ENCODE assay signal across 17 mouse cellular contexts in genomic region chr5:124017941-124018340, GRCm38 (mm10). TPM values are rescaled to one million over a fixed set of nuclear protein-coding genes. Genes with fewer than 3 reads are reported as not detected.
A peak's percentile ranks its signal among the peaks of the same experiment; 100 is the strongest.
DNase-seq lines count a peak whose midpoint lies in the region; ATAC-seq and TF ChIP-seq lines count a peak whose summit lies in the region.
"Had no signal": no experiment of that assay in that cellular context is flagged by ENCODE, and none has a peak within 500 bp of the region (broad histone marks: within the 10 kb centered on the region; RNA-seq: fewer than 3 reads in every experiment).

No protein-coding gene starts in this region.

- ATAC-seq in heart, embryonic 13.5 days (ENCODE audit: extremely low read depth, insufficient number of reproducible peaks, low FRiP score, low TSS enrichment) = no peak
- ATAC-seq in liver, embryonic 13.5 days (ENCODE audit: low read depth) = no peak
- ATAC-seq: midbrain, embryonic 16.5 days had no signal

- H3K27ac ChIP-seq in heart, embryonic 13.5 days (replicated peaks) = peak overlapping the region; percentile 72
- peak overlapping the region; percentile 87 for H3K27ac ChIP-seq in layer of hippocampus, adult 2 months
- H3K27ac ChIP-seq in liver, embryonic 13.5 days = peak overlapping the region; percentile 73
- H3K27ac ChIP-seq: embryonic facial prominence, embryonic 13.5 days had no signal

- peak overlapping the region; percentile 70 for H3K9ac ChIP-seq in heart, embryonic 13.5 days
- H3K9ac ChIP-seq in liver, embryonic 13.5 days = peak overlapping the region; percentile 40; the same call in 1 of the 2 replicates
- H3K9ac ChIP-seq: embryonic facial prominence, embryonic 13.5 days; lung, embryonic 14.5 days had no signal

- no peaks in the 10 kb centered on the region for H3K9me3 ChIP-seq in heart, embryonic 13.5 days
- no peaks in the 10 kb centered on the region for H3K9me3 ChIP-seq in liver, embryonic 13.5 days (replicated peaks)
- H3K9me3 ChIP-seq: embryonic facial prominence, embryonic 13.5 days; forebrain, embryonic 10.5 days had no signal

- peak; percentile 59 for DNase-seq in adrenal gland, adult 2 months
- DNase-seq in adrenal gland, adult 8-10 months = no peak
- DNase-seq in heart, adult 11 months = no peak
- DNase-seq in layer of hippocampus, adult 2 months (ENCODE audit: low spot score in 2 of 2) = no peak
- no peak for DNase-seq in layer of hippocampus, postnatal 36 days
- DNase-seq in liver, embryonic 13.5 days = no peak
- no peak for DNase-seq in layer of hippocampus, postnatal 10 days (ENCODE audit: low spot score in 2 of 2)
- DNase-seq: kidney, adult 18-20 months; kidney, postnatal 36 days; lung, embryonic 14.5 days; right cerebral cortex, postnatal 14 days; thymus, postnatal 14 days had no signal

- no peaks in the 10 kb centered on the region for H3K27me3 ChIP-seq in heart, embryonic 13.5 days (replicated peaks)
- H3K27me3 ChIP-seq in liver, embryonic 13.5 days = no peaks in the 10 kb centered on the region
- H3K27me3 ChIP-seq: CH12.LX; embryonic facial prominence, embryonic 13.5 days had no signal

- H3K4me1 ChIP-seq in heart, embryonic 13.5 days = peaks cover 98% of the 10 kb centered on the region
- H3K4me1 ChIP-seq in liver, embryonic 13.5 days (replicated peaks) = peaks cover 99% of the 10 kb centered on the region

- WGBS in heart, embryonic 13.5 days = 45% methylated on average over 9 of the region's 9 CpGs
- 69% methylated on average over 9 of the region's 9 CpGs for WGBS in liver, embryonic 13.5 days (ENCODE audit: insufficient replicate concordance)

- peaks cover 19% of the 10 kb centered on the region for H3K36me3 ChIP-seq in heart, embryonic 13.5 days
- peaks cover 17% of the 10 kb centered on the region for H3K36me3 ChIP-seq in liver, embryonic 13.5 days

- TF ChIP-seq CTCF in layer of hippocampus, adult 2 months (conservative IDR thresholded peaks at IDR 0.05) = no peak

- no peak overlapping the region for H3K4me3 ChIP-seq in heart, embryonic 13.5 days
- H3K4me3 ChIP-seq in layer of hippocampus, adult 2 months = no peak overlapping the region
- no peak overlapping the region for H3K4me3 ChIP-seq in liver, embryonic 13.5 days (replicated peaks)
- H3K4me3 ChIP-seq: embryonic facial prominence, embryonic 13.5 days; forebrain, embryonic 10.5 days had no signal

- H3K4me2 ChIP-seq in heart, embryonic 13.5 days = peak overlapping the region; percentile 10
- H3K4me2 ChIP-seq in liver, embryonic 13.5 days = peak overlapping the region; percentile 50; the same call in 1 of the 2 replicates
- H3K4me2 ChIP-seq: embryonic facial prominence, embryonic 13.5 days had no signal

RNA-seq across cellular contexts. Expression of gene Vps37b, which starts 14.1 kb away (rescaled TPM):
- total RNA-seq in adrenal gland, adult 2 months (2021) = 100 to 1,000 TPM in 1 of 2 experiments, 10 to 100 TPM in 1; 65.8 to 146 TPM
- 198 and 208 TPM in 2 replicates for polyA plus RNA-seq in adrenal gland, adult 2 months (2012; rRNA removed)
- total RNA-seq in adrenal gland, adult 8-10 months (2022) = 100 to 1,000 TPM in 1 of 4 experiments, 10 to 100 TPM in 3; 76.1 to 101 (median 91.9) TPM
- 51.2 and 52.2 TPM in 2 replicates for polyA plus RNA-seq in heart, embryonic 13.5 days (2015; fragmentation: Nextera tagmentation; extraction: Ambion mirVana)
- total RNA-seq in layer of hippocampus, adult 2 months (2021) = 10 to 100 TPM; 36.8 to 42.2 TPM
- 10 to 100 TPM; 32.6 to 40.8 TPM for total RNA-seq in layer of hippocampus, postnatal 36 days (2021)
- polyA plus RNA-seq in liver, embryonic 13.5 days (2015; fragmentation: Nextera tagmentation; extraction: Ambion mirVana) = 16.1 and 18.0 TPM in 2 replicates
- total RNA-seq in layer of hippocampus, postnatal 10 days (2021) = 10 to 100 TPM; 38.4 to 41.6 TPM

RNA-seq across cellular contexts. Expression of gene Hip1r, which starts 44.5 kb away (rescaled TPM):
- total RNA-seq in adrenal gland, adult 2 months (2021) = 10 to 100 TPM; 16.4 to 19.3 TPM
- polyA plus RNA-seq in adrenal gland, adult 2 months (2012; rRNA removed) = 6.5 and 10.4 TPM in 2 replicates
- total RNA-seq in adrenal gland, adult 8-10 months (2022) = 10 to 100 TPM; 13.2 to 29.8 (median 22.8) TPM
- 4.7 and 5.6 TPM in 2 replicates for polyA plus RNA-seq in heart, embryonic 13.5 days (2015; fragmentation: Nextera tagmentation; extraction: Ambion mirVana)
- 10 to 100 TPM; 42.8 to 43.8 TPM for total RNA-seq in layer of hippocampus, adult 2 months (2021)
- 10 to 100 TPM; 39.4 to 41.2 TPM for total RNA-seq in layer of hippocampus, postnatal 36 days (2021)
- 11.3 and 12.9 TPM in 2 replicates for polyA plus RNA-seq in liver, embryonic 13.5 days (2015; fragmentation: Nextera tagmentation; extraction: Ambion mirVana)
- 10 to 100 TPM; 63.7 to 70.1 TPM for total RNA-seq in layer of hippocampus, postnatal 10 days (2021)
